Mouse (Mus musculus) midbrain, embryonic 10.5 days (tissue): Measurements from ENCODE around the gene Apol6. TPM values are rescaled to one million over a fixed set of nuclear protein-coding genes. Genes with fewer than 3 reads are reported as not detected.

Source experiments
- DNase-seq: peaks from one replicate; pipeline ENCODE4 v3.0.0-alpha.2; 2017; ENCODE audit warnings: low spot score
- H3K27ac ChIP-seq: fragments of 300-500 bp; sonication (generic); replicated peaks from 2 replicates; pipeline ENCODE4 v1.5.1; 2016; ENCODE audit warnings: mild to moderate bottlenecking
- H3K27me3 ChIP-seq: fragments of 300-500 bp; sonication (generic); 2 replicates; pipeline ENCODE4 v1.6.1; 2016; ENCODE audit warnings: low read depth, mild to moderate bottlenecking; ENCODE audit not compliant: poor library complexity, severe bottlenecking
- H3K36me3 ChIP-seq: fragments of 300-500 bp; sonication (generic); 2 replicates; pipeline ENCODE4 v1.6.1; 2016; ENCODE audit warnings: mild to moderate bottlenecking, moderate library complexity
- H3K4me1 ChIP-seq: fragments of 300-500 bp; sonication (generic); 2 replicates; pipeline ENCODE4 v1.6.1; 2016
- H3K4me3 ChIP-seq: fragments of 300-500 bp; sonication (generic); 2 replicates; pipeline ENCODE4 v1.5.1; 2016; ENCODE audit warnings: mild to moderate bottlenecking, moderate library complexity
- H3K9me3 ChIP-seq: fragments of 300-500 bp; sonication (generic); replicated peaks from 2 replicates; pipeline ENCODE4 v1.6.1; 2016; ENCODE audit warnings: mild to moderate bottlenecking
- WGBS: fragments of 180-500 bp; shearing (Covaris S2); methylation state at CpG from one replicate; pipeline ENCODE4 v1.1.7; 2016; 5-methylcytosine and 5-hydroxymethylcytosine counted together
- polyA plus RNA-seq: library from polyadenylated mRNA; unstranded; fragments of >200 nt; fragmentation: Nextera tagmentation; extraction: Ambion mirVana; gene quantifications from 2 replicates; pipeline ENCODE4 v1.2.1, GENCODE M21; 2016

Gene Apol6
- not detected in 2 replicates for polyA plus RNA-seq

DNA sequence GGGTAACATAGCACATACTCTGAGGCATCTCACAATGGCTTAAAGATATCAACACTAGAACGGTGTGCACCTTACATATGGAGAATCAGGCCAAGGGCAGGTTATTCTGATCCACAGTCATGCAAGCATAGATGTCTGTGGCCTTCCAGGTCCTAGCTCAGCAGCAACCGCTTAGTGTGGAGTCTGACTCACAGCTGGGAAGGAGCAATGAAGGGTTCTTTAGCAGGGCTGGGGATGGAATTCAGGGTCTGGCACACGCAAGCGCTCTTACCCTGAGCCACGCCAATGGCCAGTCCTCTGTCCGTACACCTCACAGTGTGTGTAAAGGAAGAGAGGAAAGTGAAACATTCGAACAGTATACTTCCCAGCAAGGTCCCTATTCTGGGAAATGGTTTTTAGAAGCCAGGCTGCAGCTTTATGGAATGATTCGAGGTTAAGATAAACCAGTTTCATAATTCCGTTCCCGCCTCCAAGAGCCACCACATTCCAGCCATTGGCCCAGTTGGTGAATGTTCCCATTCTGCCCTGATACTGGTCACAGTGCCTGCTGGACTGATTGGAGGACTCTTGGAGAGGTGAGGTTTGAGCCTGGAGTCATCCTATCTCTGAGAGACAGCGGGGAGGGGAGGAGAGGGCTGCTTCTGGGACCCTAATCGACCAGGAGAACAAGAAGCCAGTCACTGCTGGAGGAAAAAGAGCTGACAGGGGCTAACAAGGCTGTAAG lies at the start of gene Apol6:
Gene Apol6, plus strand, starts transcription at position 133 of the 724 bp plus-strand sequence.
- WGBS = 88% methylated on average over 12 of the region's 12 CpGs
- no peaks in the 10 kb centered on the region for H3K9me3 ChIP-seq
- no peaks in the 10 kb centered on the region for H3K36me3 ChIP-seq
- no peak within 1 kb of the TSS for H3K4me3 ChIP-seq
- no peaks in the 10 kb centered on the region; the same call in 1 of the 2 replicates for H3K27me3 ChIP-seq
- no peak within 1 kb of the TSS; the same call in 1 of the 2 replicates for H3K27ac ChIP-seq
- DNase-seq = no peak
- H3K4me1 ChIP-seq = peaks cover 13% of the 10 kb centered on the region

DNA sequence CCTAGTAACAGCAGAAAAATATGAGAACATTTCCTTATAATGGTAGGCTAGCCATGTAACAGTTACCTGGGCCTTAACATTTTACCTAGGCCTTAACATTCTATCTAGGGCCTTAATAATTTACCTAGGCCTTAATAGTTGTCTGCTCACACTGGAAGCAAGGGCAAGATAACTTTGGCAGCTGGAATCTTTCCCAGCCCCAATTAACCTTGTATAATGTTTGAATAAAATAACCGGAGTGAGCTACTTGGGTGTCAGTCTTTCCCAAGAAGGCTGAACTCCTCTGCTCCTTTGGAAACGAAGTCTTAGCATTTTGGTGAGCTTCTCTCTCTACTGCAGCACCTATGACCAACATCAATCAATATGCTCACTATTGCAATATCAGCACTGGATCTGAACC lies 46.5 kb upstream of the Apol6 start:
- Histone ChIP-seq H3K27me3 (peaks cover 14% of the 10 kb centered on the region), H3K36me3 (no peaks in the 10 kb centered on the region), H3K4me1 (0 out of 2 replicates have a peak, but pooled peaks cover 4% of the 10 kb centered on the region), H3K4me3 (no peak overlapping the region), H3K9me3 (peaks cover 3% of the 10 kb centered on the region; the same call in 1 of the 2 replicates), H3K27ac (no peak overlapping the region)
- whole genome bisulfite sequencing = 84% methylated on average over 2 of the region's 2 CpGs
- DNase-seq = no peak

DNA sequence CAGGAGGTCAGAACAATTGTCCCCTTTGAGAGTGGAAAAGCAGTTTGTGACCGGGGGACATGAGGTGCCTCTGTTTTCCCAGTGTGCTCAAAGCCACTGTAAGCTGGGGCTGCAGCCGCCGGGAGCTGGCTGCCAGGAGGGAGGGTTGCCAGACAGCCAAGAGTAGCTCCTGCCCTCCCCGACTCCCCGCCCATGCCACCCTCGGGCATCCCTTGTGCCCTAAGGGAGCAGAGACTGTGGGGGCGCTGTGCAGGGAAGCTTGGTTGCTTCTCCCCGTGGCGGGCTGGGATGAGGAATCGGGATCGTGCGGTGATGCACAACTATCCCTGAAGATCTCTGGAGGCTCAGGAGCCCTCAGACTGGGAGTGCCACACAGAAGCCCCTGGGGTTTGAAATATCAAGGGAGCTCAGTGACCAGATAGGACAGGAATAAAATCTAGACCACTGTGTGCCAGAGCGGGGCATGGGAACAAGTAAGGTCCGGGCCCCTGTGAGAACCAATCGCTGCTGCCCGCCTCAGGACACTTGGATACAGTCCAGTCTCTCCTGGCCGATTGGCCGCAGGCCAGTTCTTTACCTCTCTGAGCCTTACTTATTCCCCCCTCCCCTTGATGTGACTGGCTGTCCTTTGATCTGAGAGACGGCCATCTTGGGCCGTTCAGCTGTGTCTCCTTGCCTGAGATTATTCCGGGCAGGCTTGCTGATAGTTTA lies 45.5 kb upstream of the Apol6 start:
- Histone ChIP-seq H3K4me1 (0 out of 2 replicates have a peak, but pooled peaks cover 4% of the 10 kb centered on the region), H3K4me3 (no peak overlapping the region), H3K27me3 (peaks cover 14% of the 10 kb centered on the region), H3K27ac (no peak overlapping the region), H3K9me3 (peaks cover 3% of the 10 kb centered on the region; the same call in 1 of the 2 replicates), H3K36me3 (no peaks in the 10 kb centered on the region)
- no peak for DNase-seq
- WGBS = 59% methylated on average over 21 of the region's 21 CpGs

DNA sequence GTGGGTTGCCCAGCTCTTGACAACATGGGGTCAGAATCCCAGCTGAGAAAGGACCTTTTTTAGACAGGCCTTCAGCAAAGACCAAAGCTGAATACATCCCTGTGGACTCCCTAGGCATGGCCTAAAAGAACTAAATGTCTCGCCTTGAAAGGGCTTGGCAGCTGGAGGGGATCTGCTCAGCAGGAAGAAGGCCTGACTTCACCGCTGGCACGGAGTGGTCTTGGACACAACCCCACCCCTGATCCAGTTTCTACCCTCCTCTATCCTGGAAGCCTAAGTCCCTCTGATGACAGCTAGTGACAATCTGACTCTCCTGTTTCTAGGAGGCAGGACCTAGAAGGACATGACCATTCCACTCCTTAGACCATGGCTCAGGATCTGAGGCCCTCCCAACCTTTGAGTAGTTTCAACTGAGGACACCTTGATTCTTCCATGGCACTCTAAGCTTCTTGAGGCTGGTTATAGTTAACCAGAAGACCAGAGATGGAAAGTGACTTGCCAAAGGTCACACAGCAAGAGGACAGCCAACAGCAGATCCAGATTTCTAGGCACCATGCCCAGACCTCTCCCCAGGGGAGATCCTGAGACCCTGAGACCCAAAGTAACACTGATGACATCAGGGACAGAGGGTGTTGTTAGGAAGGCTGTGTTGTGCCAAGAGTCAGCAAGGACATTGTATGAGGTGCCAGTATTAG lies 41.2 kb upstream of the Apol6 start:
- DNase-seq = no peak
- Histone ChIP-seq H3K9me3 (peaks cover 3% of the 10 kb centered on the region; the same call in 1 of the 2 replicates), H3K4me1 (peaks cover 12% of the 10 kb centered on the region), H3K36me3 (no peaks in the 10 kb centered on the region), H3K27me3 (peaks cover 13% of the 10 kb centered on the region), H3K27ac (no peak overlapping the region), H3K4me3 (no peak overlapping the region)
- 87% methylated on average over 3 of the region's 3 CpGs for WGBS

DNA sequence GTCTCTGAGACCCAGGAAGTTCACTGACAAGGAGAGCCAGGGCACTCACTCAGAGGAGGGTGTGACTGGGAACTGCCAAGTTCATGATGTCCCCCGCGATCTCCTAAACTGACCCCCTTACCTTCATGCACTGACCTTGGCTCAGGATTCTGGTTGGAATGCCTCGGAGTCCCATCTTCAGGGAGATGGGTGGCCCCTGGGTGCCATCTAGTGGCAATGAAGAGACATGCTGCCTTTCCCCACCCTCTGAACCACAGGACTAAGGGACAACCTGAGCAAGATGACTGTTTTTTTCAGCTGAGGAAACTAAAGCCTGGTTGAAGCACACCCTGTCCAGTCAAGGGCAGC lies 40.7 kb upstream of the Apol6 start:
- Histone ChIP-seq H3K4me3 (no peak overlapping the region), H3K9me3 (peaks cover 3% of the 10 kb centered on the region; the same call in 1 of the 2 replicates), H3K4me1 (peaks cover 12% of the 10 kb centered on the region), H3K27me3 (peaks cover 7% of the 10 kb centered on the region), H3K27ac (no peak overlapping the region), H3K36me3 (no peaks in the 10 kb centered on the region)
- WGBS = 26% methylated on average over 3 of the region's 3 CpGs
- peak; percentile 48 for DNase-seq

DNA sequence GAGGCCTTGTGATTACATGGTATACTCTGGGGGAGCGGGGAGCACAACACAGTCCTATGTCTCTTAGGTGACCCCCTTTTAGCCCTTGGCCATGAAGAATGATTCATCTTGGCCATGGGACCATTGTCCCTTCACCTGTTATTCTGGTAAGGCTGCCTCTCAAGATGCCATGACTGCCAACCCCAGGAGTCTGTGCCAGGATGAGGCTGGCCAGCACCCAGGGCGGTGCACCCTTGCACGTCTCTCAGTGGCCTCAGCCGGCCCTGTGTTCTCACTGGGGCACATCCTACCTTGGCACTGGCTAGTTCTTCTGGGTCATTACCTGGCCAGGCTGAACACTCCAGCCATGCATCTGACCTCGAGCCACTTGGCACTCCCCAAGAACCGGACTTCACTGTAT lies 35.7 kb upstream of the Apol6 start:
- Histone ChIP-seq H3K27ac (no peak overlapping the region), H3K27me3 (no peaks in the 10 kb centered on the region), H3K9me3 (no peaks in the 10 kb centered on the region), H3K4me1 (peaks cover 14% of the 10 kb centered on the region), H3K36me3 (no peaks in the 10 kb centered on the region), H3K4me3 (no peak overlapping the region)
- 93% methylated on average over 6 of the region's 6 CpGs for WGBS
- no peak for DNase-seq

DNA sequence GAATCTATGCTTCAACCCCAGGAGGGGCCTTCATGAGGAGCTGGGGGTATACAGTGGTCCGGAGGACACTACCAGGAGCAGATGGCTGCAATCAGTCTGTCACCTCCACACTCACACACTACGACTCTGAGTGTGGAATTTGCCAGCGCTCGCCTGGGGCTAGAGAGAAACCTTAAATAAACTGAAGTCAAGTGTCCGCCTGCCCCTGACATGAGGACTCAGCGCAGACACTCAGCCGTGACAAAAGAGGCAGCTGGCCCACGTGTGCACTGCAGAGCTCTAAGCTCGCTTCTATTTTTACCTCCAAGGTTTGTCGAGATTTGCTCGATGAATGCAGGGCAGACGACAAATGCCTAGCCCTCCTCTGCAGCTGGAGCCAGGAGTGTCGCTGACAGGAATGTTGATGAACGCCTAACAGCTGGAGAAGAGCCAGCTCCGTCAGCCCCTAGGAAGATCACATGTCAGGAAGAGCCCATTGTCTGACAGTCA lies 30.7 kb upstream of the Apol6 start:
- Histone ChIP-seq H3K36me3 (no peaks in the 10 kb centered on the region), H3K27ac (no peak overlapping the region), H3K4me3 (no peak overlapping the region), H3K27me3 (no peaks in the 10 kb centered on the region), H3K9me3 (no peaks in the 10 kb centered on the region), H3K4me1 (peaks cover 17% of the 10 kb centered on the region)
- DNase-seq = no peak
- 62% methylated on average over 15 of the region's 15 CpGs for WGBS

DNA sequence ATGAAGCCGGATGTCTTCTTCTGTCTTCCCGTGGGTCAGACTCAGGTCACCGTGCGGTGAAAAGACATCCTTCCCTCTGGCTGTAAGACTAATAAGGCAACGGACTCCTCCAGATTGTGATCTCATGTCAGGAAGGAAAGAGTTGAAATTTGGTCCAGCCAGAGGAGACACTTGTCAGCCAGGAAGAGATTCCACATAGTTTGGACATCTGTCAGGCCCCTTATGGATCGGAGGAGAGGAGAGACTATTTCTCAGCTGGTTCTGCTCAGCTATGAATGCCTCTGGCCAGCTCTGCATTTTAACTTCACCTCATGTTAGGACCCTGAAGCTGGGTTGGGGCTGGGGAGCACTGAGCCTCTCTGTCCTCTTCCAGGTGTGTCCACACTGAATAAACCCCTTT lies 30.1 kb upstream of the Apol6 start:
- WGBS = 85% methylated on average over 6 of the region's 6 CpGs
- Histone ChIP-seq H3K36me3 (no peaks in the 10 kb centered on the region), H3K4me3 (no peak overlapping the region), H3K4me1 (peaks cover 17% of the 10 kb centered on the region), H3K27me3 (no peaks in the 10 kb centered on the region), H3K9me3 (no peaks in the 10 kb centered on the region), H3K27ac (no peak overlapping the region)
- DNase-seq = no peak

DNA sequence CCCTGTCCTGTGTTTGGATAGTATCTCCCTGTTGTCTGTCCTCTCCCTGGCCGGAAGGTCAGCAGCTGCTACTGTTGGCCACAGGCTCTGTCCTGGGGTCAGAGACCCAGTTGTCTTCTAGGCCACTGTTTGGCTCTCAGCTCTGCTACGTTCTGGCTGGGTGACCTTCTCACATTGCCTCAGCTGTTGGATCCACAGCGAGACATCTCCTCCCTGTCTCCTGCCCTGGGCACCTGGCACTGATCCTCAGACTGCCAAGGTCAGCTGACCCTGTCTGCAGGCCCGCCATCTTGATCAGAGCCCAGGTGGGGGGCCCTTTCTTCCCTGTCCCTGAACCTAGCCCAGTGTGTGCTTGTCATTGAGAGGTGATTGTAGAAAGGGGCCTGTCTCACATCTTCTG lies 29.5 kb upstream of the Apol6 start:
- no peak overlapping the region for H3K4me3 ChIP-seq
- no peaks in the 10 kb centered on the region for H3K27me3 ChIP-seq
- no peaks in the 10 kb centered on the region for H3K9me3 ChIP-seq
- WGBS = 70% methylated on average over 4 of the region's 4 CpGs
- H3K36me3 ChIP-seq = no peaks in the 10 kb centered on the region
- peaks cover 17% of the 10 kb centered on the region for H3K4me1 ChIP-seq
- DNase-seq = no peak
- no peak overlapping the region for H3K27ac ChIP-seq

DNA sequence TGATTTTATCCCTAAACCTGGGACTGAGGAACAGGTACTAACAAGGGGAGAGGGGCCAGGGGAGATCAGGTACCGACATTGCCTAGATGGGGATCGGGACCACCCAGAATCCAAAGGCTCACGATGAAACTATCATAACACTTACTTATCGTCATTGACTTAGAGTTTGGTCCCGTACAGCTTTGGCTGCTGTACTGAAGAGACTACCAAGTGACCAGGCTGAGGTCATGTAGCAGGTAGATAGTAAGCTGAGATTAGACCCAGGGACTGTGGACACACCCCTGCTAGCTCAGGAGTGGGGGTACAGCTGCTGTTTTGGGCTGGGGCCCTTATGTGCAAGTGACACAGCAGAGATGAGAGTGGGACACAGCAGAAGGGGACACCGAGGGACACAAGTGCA lies 28.0 kb upstream of the Apol6 start:
- H3K9me3 ChIP-seq = no peaks in the 10 kb centered on the region
- peaks cover 17% of the 10 kb centered on the region for H3K4me1 ChIP-seq
- 92% methylated on average over 6 of the region's 6 CpGs for WGBS
- DNase-seq = no peak
- no peaks in the 10 kb centered on the region for H3K36me3 ChIP-seq
- no peak overlapping the region for H3K4me3 ChIP-seq
- no peak overlapping the region for H3K27ac ChIP-seq
- H3K27me3 ChIP-seq = no peaks in the 10 kb centered on the region

DNA sequence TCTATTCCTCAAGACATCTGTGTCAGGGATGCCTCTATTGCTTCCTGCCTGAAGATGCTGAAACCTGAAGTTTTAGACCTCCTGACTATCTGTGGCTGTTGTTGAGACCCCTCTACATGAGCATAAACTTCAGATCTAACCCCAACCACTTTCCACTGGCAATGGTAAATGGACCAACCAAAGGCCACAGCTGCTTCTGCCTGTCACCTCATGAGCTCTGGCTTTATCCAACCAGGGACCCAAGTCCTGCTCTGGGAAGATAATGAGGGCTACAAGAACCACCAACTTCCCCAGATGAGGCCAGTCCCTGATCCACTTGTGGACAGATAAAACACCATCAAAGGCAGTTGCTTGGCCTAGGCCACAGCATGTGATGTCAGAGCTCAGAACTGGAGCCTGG lies 26.6 kb upstream of the Apol6 start:
- H3K27me3 ChIP-seq = no peaks in the 10 kb centered on the region
- H3K4me1 ChIP-seq = peaks cover 17% of the 10 kb centered on the region
- DNase-seq = no peak
- no peaks in the 10 kb centered on the region for H3K9me3 ChIP-seq
- no peaks in the 10 kb centered on the region for H3K36me3 ChIP-seq
- no peak overlapping the region for H3K27ac ChIP-seq
- no peak overlapping the region for H3K4me3 ChIP-seq

DNA sequence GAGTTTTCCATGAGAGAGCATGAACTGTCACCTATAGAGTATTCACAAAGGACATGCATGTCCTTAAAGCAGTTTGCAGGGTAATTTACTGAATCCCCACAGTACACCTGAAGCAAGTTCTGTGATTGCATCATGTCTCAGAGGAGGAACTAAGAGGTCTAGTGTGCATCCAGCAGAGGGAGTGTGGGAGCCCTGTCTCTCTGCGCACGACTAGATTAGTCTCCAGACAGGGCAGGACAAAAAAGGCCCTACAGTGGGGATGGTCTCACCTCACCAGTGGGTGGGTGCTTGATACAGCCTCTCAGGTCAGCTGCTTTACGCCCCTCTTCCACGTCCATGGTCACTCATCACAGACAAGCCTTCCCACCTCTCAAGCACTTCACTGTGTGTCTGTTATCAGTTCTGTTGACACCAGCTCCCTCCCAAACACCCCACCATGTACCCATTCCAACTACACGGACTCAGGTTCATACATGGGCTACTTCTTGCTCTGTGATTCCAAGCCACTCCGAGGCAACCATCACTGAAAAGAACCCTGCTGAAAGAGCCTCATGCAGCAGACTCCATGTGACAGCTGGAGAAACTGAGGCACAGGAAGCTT lies 25.7 kb upstream of the Apol6 start:
- H3K4me3 ChIP-seq = no peak overlapping the region
- H3K9me3 ChIP-seq = no peaks in the 10 kb centered on the region
- no peak overlapping the region for H3K27ac ChIP-seq
- WGBS = 73% methylated on average over 6 of the region's 6 CpGs
- no peak for DNase-seq
- H3K36me3 ChIP-seq = no peaks in the 10 kb centered on the region
- H3K4me1 ChIP-seq = peaks cover 12% of the 10 kb centered on the region
- no peaks in the 10 kb centered on the region for H3K27me3 ChIP-seq
